Mouse (Mus musculus) heart, postnatal 0 days (tissue): ENCODE data around the gene Mafg.

Source experiments
- CTCF ChIP-seq: IDR thresholded peaks from 2 replicates; pipeline ENCODE4 v1.5.1; 2016; ENCODE audit warnings: antibody characterized with exemption, control low read depth, low read depth
- EP300 ChIP-seq: IDR thresholded peaks from 2 replicates; pipeline ENCODE4 v1.6.1; 2016; ENCODE audit warnings: antibody characterized with exemption, low read depth

GRCm38 (mm10) chr11:120583937-120584336, 49.5 kb downstream of the Mafg start:
- TF ChIP-seq CTCF (no peak), EP300 (no peak)
